Mouse (Mus musculus) small intestine, adult 2 months (tissue): Measurements from ENCODE around the gene Disp2.

Experiments used
- CTCF ChIP-seq: fragments of 200-500 bp; IDR thresholded peaks from 2 replicates; pipeline ENCODE4 v1.5.1; 2012; ENCODE audit warnings: low read depth, mild to moderate bottlenecking, control low read depth, inconsistent platforms, low read length, moderate library complexity, mixed read lengths; ENCODE audit not compliant: insufficient replicate concordance, insufficient read length; ENCODE audit errors: extremely low read depth
- POLR2A ChIP-seq: fragments of 200-500 bp; IDR thresholded peaks from 2 replicates; pipeline ENCODE4 v1.6.1; 2012; ENCODE audit warnings: low read depth, mild to moderate bottlenecking, control low read depth, inconsistent platforms, low read length, moderate library complexity

- TF ChIP-seq CTCF (no peak), POLR2A (no peak)
Measured at GRCm38 (mm10) chr2:118763469-118763868, 16.1 kb upstream of the Disp2 start.
